Mouse (Mus musculus) liver, embryonic 14.5 days (tissue): ENCODE data around the gene Tbcd.

ENCODE experiments used
- CTCF ChIP-seq: IDR thresholded peaks from 2 replicates; pipeline ENCODE4 v1.5.1; 2016; ENCODE audit warnings: antibody characterized with exemption, low read depth, control low read depth
- EP300 ChIP-seq: IDR thresholded peaks from 2 replicates; pipeline ENCODE4 v1.6.1; 2016; ENCODE audit warnings: antibody characterized with exemption, low read depth

- TF ChIP-seq CTCF = no peak
- TF ChIP-seq EP300 = no peak
Measured at GRCm38 (mm10) chr11:121421553-121422173, 30.1 kb upstream of the Tbcd start.
